Mouse (Mus musculus) stomach, embryonic 14.5 days (tissue): ENCODE measurements at regions not wholly inside any gene's neighbourhood (a gene's known extent, or its start where the extent isn't known, plus 50 kb on each side); places are given as distances from the start of the nearest gene placed in this dataset.
A peak's percentile ranks its signal among the peaks of the same experiment; 100 is the strongest.

Source experiments
- ATAC-seq: fragments of 200-750 bp; cut with Nextera tagmentation; 2 replicates; pipeline ENCODE4 v1.8.0; 2017; ENCODE audit warnings: low read depth, moderate TSS enrichment; ENCODE audit not compliant: insufficient number of reproducible peaks, insufficient read depth, low FRiP score
- H3K27ac ChIP-seq: fragments of 300-500 bp; sonication (generic); 2 replicates; pipeline ENCODE4 v1.5.1; 2014; ENCODE audit warnings: mild to moderate bottlenecking, low read length, moderate library complexity, mixed read lengths
- H3K27me3 ChIP-seq: fragments of 300-500 bp; sonication (generic); 2 replicates; pipeline ENCODE4 v1.6.1; 2014; ENCODE audit warnings: low read length, control low read depth, mixed read lengths; ENCODE audit not compliant: control insufficient read depth, insufficient read depth
- H3K36me3 ChIP-seq: fragments of 300-500 bp; sonication (generic); 2 replicates; pipeline ENCODE4 v1.6.1; 2014; ENCODE audit warnings: mild to moderate bottlenecking, control low read depth, low read length, moderate library complexity, mixed read lengths; ENCODE audit not compliant: control insufficient read depth, insufficient read depth
- H3K4me1 ChIP-seq: fragments of 300-500 bp; sonication (generic); 2 replicates; pipeline ENCODE4 v1.6.1; 2014; ENCODE audit warnings: low read length, control low read depth, mixed read lengths; ENCODE audit not compliant: control insufficient read depth, insufficient read depth
- H3K4me2 ChIP-seq: fragments of 300-500 bp; sonication (generic); replicated peaks from 2 replicates; pipeline ENCODE4 v1.6.1; 2014; ENCODE audit warnings: low read depth, low read length, control low read depth
- H3K4me3 ChIP-seq: fragments of 300-500 bp; sonication (generic); 2 replicates; pipeline ENCODE4 v1.5.1; 2014; ENCODE audit warnings: low read depth, low read length, control low read depth
- H3K9ac ChIP-seq: fragments of 300-500 bp; sonication (generic); replicated peaks from 2 replicates; pipeline ENCODE4 v1.6.1; 2014; ENCODE audit warnings: low read depth, mild to moderate bottlenecking, control low read depth, low read length, moderate library complexity, mixed read lengths
- H3K9me3 ChIP-seq: fragments of 300-500 bp; sonication (generic); 2 replicates; pipeline ENCODE4 v1.6.1; 2016; ENCODE audit warnings: low read depth, low read length, control low read depth; ENCODE audit not compliant: control insufficient read depth
- WGBS: fragments of 180-500 bp; shearing (Covaris S2); extraction: QIAGEN DNeasy Blood & Tissue Kit; methylation state at CpG from one replicate; pipeline ENCODE4 v1.1.7; 2014; 5-methylcytosine and 5-hydroxymethylcytosine counted together

GRCm38 (mm10) chr16:31530090-31530489, 108.0 kb downstream of the Bdh1 start:
- no peak for ATAC-seq
- H3K27me3 ChIP-seq, result no peaks in the 10 kb centered on the region
- H3K4me2 ChIP-seq, result no peak overlapping the region
- no peaks in the 10 kb centered on the region for H3K9me3 ChIP-seq
- H3K36me3 ChIP-seq, result no peaks in the 10 kb centered on the region
- WGBS, result 78% methylated on average over 8 of the region's 8 CpGs
- no peak overlapping the region for H3K4me3 ChIP-seq
- peaks cover 6% of the 10 kb centered on the region; the same call in 1 of the 2 replicates for H3K4me1 ChIP-seq
- H3K27ac ChIP-seq, result no peak overlapping the region
- no peak overlapping the region for H3K9ac ChIP-seq

GRCm38 (mm10) chr16:31533196-31533777, 111.2 kb downstream of the Bdh1 start:
- H3K4me3 ChIP-seq, result no peak overlapping the region
- 57% methylated on average over 6 of the region's 6 CpGs for WGBS
- H3K9me3 ChIP-seq, result no peaks in the 10 kb centered on the region
- no peaks in the 10 kb centered on the region for H3K36me3 ChIP-seq
- ATAC-seq, result peak; percentile 91
- H3K9ac ChIP-seq, result no peak overlapping the region
- H3K4me1 ChIP-seq, result peaks cover 9% of the 10 kb centered on the region; the same call in 1 of the 2 replicates
- H3K27ac ChIP-seq, result 0 out of 2 replicates have a peak overlapping the region, but pooled peaks have one; percentile 44
- no peaks in the 10 kb centered on the region for H3K27me3 ChIP-seq
- H3K4me2 ChIP-seq, result no peak overlapping the region

- Histone ChIP-seq H3K27me3 (no peaks in the 10 kb centered on the region), H3K4me3 (no peak overlapping the region), H3K9ac (no peak overlapping the region), H3K9me3 (no peaks in the 10 kb centered on the region), H3K4me1 (peaks cover 9% of the 10 kb centered on the region; the same call in 1 of the 2 replicates), H3K4me2 (no peak overlapping the region), H3K36me3 (no peaks in the 10 kb centered on the region), H3K27ac (no peak overlapping the region; the same call in 1 of the 2 replicates)
- no peak; the same call in 1 of the 2 replicates for ATAC-seq
- WGBS, result 26% methylated on average over 4 of the region's 4 CpGs
These were observed 112.9 kb downstream of the Bdh1 start for GRCm38 (mm10) chr16:31534923-31535523.

GRCm38 (mm10) chr16:31536328-31536727, 114.2 kb downstream of the Bdh1 start:
- ATAC-seq, result no peak
- Histone ChIP-seq H3K4me1 (peaks cover 9% of the 10 kb centered on the region; the same call in 1 of the 2 replicates), H3K9ac (no peak overlapping the region), H3K9me3 (no peaks in the 10 kb centered on the region), H3K4me2 (no peak overlapping the region), H3K36me3 (no peaks in the 10 kb centered on the region), H3K4me3 (no peak overlapping the region), H3K27ac (no peak overlapping the region), H3K27me3 (no peaks in the 10 kb centered on the region)
- WGBS, result 94% methylated on average over 3 of the region's 3 CpGs

GRCm38 (mm10) chr16:31538606-31539005, 116.5 kb downstream of the Bdh1 start:
- ATAC-seq, result no peak
- 89% methylated on average over 3 of the region's 3 CpGs for WGBS

GRCm38 (mm10) chr16:31543499-31544170, 119.6 kb upstream of the Dlg1 start:
- Histone ChIP-seq H3K9me3 (no peaks in the 10 kb centered on the region), H3K4me2 (no peak overlapping the region), H3K27ac (no peak overlapping the region), H3K9ac (no peak overlapping the region), H3K4me1 (peaks cover 10% of the 10 kb centered on the region; the same call in 1 of the 2 replicates), H3K27me3 (no peaks in the 10 kb centered on the region), H3K36me3 (no peaks in the 10 kb centered on the region), H3K4me3 (no peak overlapping the region)
- 48% methylated on average over 10 of the region's 10 CpGs for WGBS
- no peak for ATAC-seq

More at GRCm38 (mm10) chr16:31538606-31539005, 116.5 kb downstream of the Bdh1 start:
- no peak overlapping the region for H3K27ac ChIP-seq
- no peaks in the 10 kb centered on the region for H3K27me3 ChIP-seq
- no peak overlapping the region for H3K4me2 ChIP-seq
- no peak overlapping the region for H3K4me3 ChIP-seq
- H3K4me1 ChIP-seq, result peaks cover 9% of the 10 kb centered on the region; the same call in 1 of the 2 replicates
- H3K9me3 ChIP-seq, result no peaks in the 10 kb centered on the region
- no peaks in the 10 kb centered on the region for H3K36me3 ChIP-seq
- no peak overlapping the region for H3K9ac ChIP-seq

- Histone ChIP-seq H3K27me3 (no peaks in the 10 kb centered on the region), H3K4me2 (peak overlapping the region; percentile 35), H3K4me3 (peak overlapping the region; percentile 2; the same call in 1 of the 2 replicates), H3K9ac (no peak overlapping the region), H3K27ac (no peak overlapping the region), H3K9me3 (no peaks in the 10 kb centered on the region), H3K36me3 (no peaks in the 10 kb centered on the region), H3K4me1 (peaks cover 10% of the 10 kb centered on the region)
- no peak for ATAC-seq
- 5% methylated on average over 18 of the region's 18 CpGs for WGBS
These were observed 117.0 kb upstream of the Dlg1 start for GRCm38 (mm10) chr16:31546062-31546827.

- Histone ChIP-seq H3K4me1 (peaks cover 16% of the 10 kb centered on the region), H3K27me3 (no peaks in the 10 kb centered on the region)
- 11% methylated on average over 2 of the region's 2 CpGs for WGBS
These were observed 116.4 kb upstream of the Dlg1 start for GRCm38 (mm10) chr16:31546828-31547224.

More at GRCm38 (mm10) chr16:31546828-31547224, 116.4 kb upstream of the Dlg1 start:
- H3K9me3 ChIP-seq, result no peaks in the 10 kb centered on the region
- H3K36me3 ChIP-seq, result no peaks in the 10 kb centered on the region
- no peak for ATAC-seq
- no peak overlapping the region for H3K9ac ChIP-seq
- H3K27ac ChIP-seq, result no peak overlapping the region
- H3K4me2 ChIP-seq, result no peak overlapping the region
- H3K4me3 ChIP-seq, result no peak overlapping the region
